In the genomic region with DNA sequence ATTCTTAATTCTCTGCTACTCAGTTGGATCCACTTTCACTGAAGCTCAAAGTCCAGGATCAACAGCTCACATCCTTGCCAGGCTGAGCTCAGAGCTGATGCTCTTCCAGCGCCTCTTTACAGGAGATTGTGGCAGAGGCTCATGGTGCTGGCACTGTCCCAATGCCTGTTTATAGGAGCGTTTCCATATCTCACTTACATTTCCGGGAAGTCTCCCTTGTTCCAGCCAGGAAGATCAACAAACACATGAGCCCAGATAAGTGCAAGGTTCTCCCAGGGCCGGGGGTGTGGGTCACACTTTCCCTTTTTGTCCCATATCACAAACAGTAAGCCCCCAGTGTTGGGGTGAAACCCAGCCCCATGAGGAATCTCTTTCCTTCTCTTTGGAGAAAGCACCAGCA, we compare ENCODE assay signal across 17 mouse cellular contexts. TPM values are rescaled to one million over a fixed set of nuclear protein-coding genes. Genes with fewer than 3 reads are reported as not detected.
DNase-seq lines count a peak whose midpoint lies in the region; ATAC-seq lines count a peak whose summit lies in the region.
"Had no signal": no experiment of that assay in that cellular context is flagged by ENCODE, and none has a peak within 500 bp of the region (broad histone marks: within the 10 kb centered on the region; RNA-seq: fewer than 3 reads in every experiment).

No protein-coding gene starts in this region.

- no peaks in the 10 kb centered on the region for H3K9me3 ChIP-seq in heart, embryonic 15.5 days (replicated peaks)
- H3K9me3 ChIP-seq in hindbrain, embryonic 16.5 days (ENCODE audit: control insufficient read depth, low read length): no peaks in the 10 kb centered on the region

- H3K27ac ChIP-seq in heart, embryonic 15.5 days: peak overlapping the region; percentile 45; the same call in 1 of the 2 replicates
- no peak overlapping the region for H3K27ac ChIP-seq in hindbrain, embryonic 16.5 days (ENCODE audit: low read depth, low read length)
- H3K27ac ChIP-seq: heart, adult 2 months had no signal

- 15% methylated on average over 4 of the region's 4 CpGs for WGBS in heart, embryonic 15.5 days
- 77% methylated on average over 4 of the region's 4 CpGs for WGBS in hindbrain, embryonic 16.5 days

- H3K9ac ChIP-seq in heart, embryonic 15.5 days: no peak overlapping the region
- H3K9ac ChIP-seq in hindbrain, embryonic 16.5 days (ENCODE audit: low read depth, low read length): no peak overlapping the region

- intact Hi-C loops in heart, postnatal 25 days (cut with DNase I): no loop called here

- no peaks in the 10 kb centered on the region for H3K36me3 ChIP-seq in heart, embryonic 15.5 days
- no peaks in the 10 kb centered on the region for H3K36me3 ChIP-seq in hindbrain, embryonic 16.5 days (ENCODE audit: control insufficient read depth, insufficient read depth, low read length)

- H3K4me1 ChIP-seq in heart, embryonic 15.5 days (replicated peaks): peaks cover 24% of the 10 kb centered on the region
- H3K4me1 ChIP-seq in hindbrain, embryonic 16.5 days (ENCODE audit: control insufficient read depth, insufficient read depth, low read depth, low read length): no peaks in the 10 kb centered on the region

- no peak overlapping the region for H3K4me2 ChIP-seq in heart, embryonic 15.5 days
- no peak overlapping the region for H3K4me2 ChIP-seq in hindbrain, embryonic 16.5 days (ENCODE audit: low read length)

- DNase-seq in heart, adult 11 months: peak; percentile 97
- no peak for DNase-seq in heart, postnatal 25 days (ENCODE audit: low spot score)
- peak; percentile 48 for DNase-seq in NIH3T3 (ENCODE audit: low read depth)
- peak; percentile 36 to 55 for DNase-seq in kidney, postnatal 4 days
- DNase-seq in ovary, postnatal 10 days (ENCODE audit: low spot score): no peak
- no peak for DNase-seq in left cerebral cortex, adult 11 months (ENCODE audit: low spot score)
- DNase-seq: cerebellum, adult 18-20 months; layer of hippocampus, adult 9-11 months; right cerebral cortex, postnatal 14 days; thymus, postnatal 25 days had no signal

- no peak overlapping the region for H3K4me3 ChIP-seq in heart, embryonic 15.5 days
- H3K4me3 ChIP-seq in hindbrain, embryonic 16.5 days (ENCODE audit: low read length): no peak overlapping the region
- H3K4me3 ChIP-seq: heart, adult 2 months had no signal

- ATAC-seq in heart, embryonic 15.5 days (replicated peaks; ENCODE audit: insufficient number of reproducible peaks, insufficient read depth, low FRiP score, low read depth): no peak; the same call in 1 of the 2 replicates
- no peak for ATAC-seq in hindbrain, embryonic 16.5 days

- H3K27me3 ChIP-seq in heart, embryonic 15.5 days: peaks cover 7% of the 10 kb centered on the region; the same call in 1 of the 2 replicates
- H3K27me3 ChIP-seq in hindbrain, embryonic 16.5 days (replicated peaks; ENCODE audit: control insufficient read depth, insufficient read depth, low read length): no peaks in the 10 kb centered on the region

RNA-seq across cellular contexts. Expression of gene Tinagl1, which starts 7.0 kb away (rescaled TPM):
- 10 to 100 TPM; 56.0 to 69.2 TPM for total RNA-seq in heart, postnatal 25 days (2021)
- 52.0 and 57.2 TPM in 2 replicates for polyA plus RNA-seq in heart, embryonic 15.5 days (2015; fragmentation: Nextera tagmentation; extraction: Ambion mirVana)
- 10.0 and 12.5 TPM in 2 replicates for polyA plus RNA-seq in hindbrain, embryonic 16.5 days (2015; fragmentation: Nextera tagmentation; extraction: Ambion mirVana)
- total RNA-seq: monocyte, adult 5-6 weeks had no signal

RNA-seq across cellular contexts. Expression of gene Gm853, which starts 40.3 kb away (rescaled TPM):
- total RNA-seq in heart, postnatal 25 days (2021): not detected
- not detected in 2 replicates for polyA plus RNA-seq in heart, embryonic 15.5 days (2015; fragmentation: Nextera tagmentation; extraction: Ambion mirVana)
- 1.3 and 1.4 TPM in 2 replicates for polyA plus RNA-seq in hindbrain, embryonic 16.5 days (2015; fragmentation: Nextera tagmentation; extraction: Ambion mirVana)
- total RNA-seq: heart, adult 2 months; megakaryocyte-erythroid progenitor cell, adult 5-6 weeks; MEL; monocyte, adult 5-6 weeks; neutrophil, adult 5-6 weeks had no signal
- polyA plus RNA-seq: heart, adult 2 months had no signal

RNA-seq across cellular contexts. Expression of gene Hcrtr1, which starts 42.7 kb away (rescaled TPM):
- total RNA-seq in heart, postnatal 25 days (2021): not detected
- polyA plus RNA-seq in heart, embryonic 15.5 days (2015; fragmentation: Nextera tagmentation; extraction: Ambion mirVana): 0.13 TPM in 1 of 2 replicates, not detected in the other
- polyA plus RNA-seq in hindbrain, embryonic 16.5 days (2015; fragmentation: Nextera tagmentation; extraction: Ambion mirVana): 5.7 and 8.6 TPM in 2 replicates
- total RNA-seq: heart, adult 2 months; megakaryocyte-erythroid progenitor cell, adult 5-6 weeks; MEL; monocyte, adult 5-6 weeks; neutrophil, adult 5-6 weeks had no signal

Comparison
In these comparisons a context has a peak if more than half of its experiments do, and no peak if none do; other contexts are left out.
1. DNase-seq: peak in heart, adult 11 months (single experiment), NIH3T3 (single experiment) and kidney, postnatal 4 days (2 of 2); none in heart, postnatal 25 days (single experiment), ovary, postnatal 10 days (single experiment) and left cerebral cortex, adult 11 months (single experiment).